Mouse (Mus musculus): ENCODE data around the gene Col15a1.

Gene Col15a1

DNA sequence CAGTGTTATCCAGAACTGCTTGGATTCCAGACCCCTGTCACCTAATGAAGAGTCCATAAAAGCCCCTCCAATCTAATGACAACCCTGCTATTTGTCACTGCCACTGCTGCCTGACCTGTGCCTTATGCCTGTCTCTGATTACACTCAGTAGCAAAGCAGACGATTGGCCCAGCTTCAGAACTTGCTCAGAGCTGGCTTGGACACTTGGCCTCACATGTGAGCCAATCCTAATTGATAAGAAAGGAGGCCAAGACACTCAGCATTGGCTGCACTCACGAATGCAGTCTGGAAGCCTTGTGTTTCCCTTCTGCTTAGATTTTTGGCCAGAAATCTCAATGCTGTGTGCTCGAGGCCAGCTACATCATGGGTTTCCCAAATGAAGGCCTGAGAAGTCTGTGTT lies 87.6 kb downstream of the Col15a1 start:
- peak; percentile 77; the same call in 1 of the 2 replicates for TF ChIP-seq GATA4 (IDR thresholded peaks at IDR 0.05; ENCODE audit: insufficient replicate concordance, low read length)

DNA sequence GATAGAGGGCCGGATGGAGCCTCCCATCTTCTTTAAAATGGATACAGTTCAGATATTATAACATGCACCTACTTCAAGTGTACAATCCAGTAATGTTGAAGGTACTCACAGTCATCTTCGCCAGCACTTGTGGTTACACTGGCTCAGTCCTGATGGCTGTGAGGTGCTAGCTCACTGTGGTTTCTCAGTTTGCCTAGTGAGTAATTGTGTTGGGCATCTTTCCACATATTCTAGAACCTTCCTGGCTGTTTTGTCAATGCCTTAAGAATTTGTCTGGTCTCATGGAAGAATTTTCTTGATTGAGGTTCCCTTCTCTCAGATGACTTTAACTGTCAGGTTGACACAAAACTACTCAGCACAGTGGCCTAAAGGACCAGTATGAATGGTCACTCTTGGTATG lies 92.7 kb downstream of the Col15a1 start:
- no peak for TF ChIP-seq GATA4 (IDR thresholded peaks at IDR 0.05; ENCODE audit: insufficient replicate concordance, low read length)

DNA sequence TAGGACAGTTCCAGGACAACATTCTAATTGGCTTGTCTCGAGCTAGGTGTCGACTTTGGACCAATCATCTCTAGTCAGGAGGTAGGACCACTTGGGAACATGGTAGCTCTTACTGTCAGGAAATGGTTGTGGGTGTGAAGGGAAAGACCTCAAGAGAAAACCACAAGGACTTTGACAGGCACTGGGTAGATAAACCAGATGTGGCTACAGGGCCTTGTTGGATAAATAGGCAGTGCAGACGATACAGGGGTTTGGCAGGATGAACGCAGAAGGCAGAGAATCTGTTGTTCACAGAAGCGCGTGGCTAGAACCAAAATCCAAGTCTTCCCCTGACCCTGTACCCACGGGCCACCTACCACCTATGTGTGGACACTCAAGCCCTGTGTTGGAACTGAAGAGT lies 94.6 kb downstream of the Col15a1 start:
- no peak for TF ChIP-seq GATA4 (IDR thresholded peaks at IDR 0.05; ENCODE audit: insufficient replicate concordance, low read length)

DNA sequence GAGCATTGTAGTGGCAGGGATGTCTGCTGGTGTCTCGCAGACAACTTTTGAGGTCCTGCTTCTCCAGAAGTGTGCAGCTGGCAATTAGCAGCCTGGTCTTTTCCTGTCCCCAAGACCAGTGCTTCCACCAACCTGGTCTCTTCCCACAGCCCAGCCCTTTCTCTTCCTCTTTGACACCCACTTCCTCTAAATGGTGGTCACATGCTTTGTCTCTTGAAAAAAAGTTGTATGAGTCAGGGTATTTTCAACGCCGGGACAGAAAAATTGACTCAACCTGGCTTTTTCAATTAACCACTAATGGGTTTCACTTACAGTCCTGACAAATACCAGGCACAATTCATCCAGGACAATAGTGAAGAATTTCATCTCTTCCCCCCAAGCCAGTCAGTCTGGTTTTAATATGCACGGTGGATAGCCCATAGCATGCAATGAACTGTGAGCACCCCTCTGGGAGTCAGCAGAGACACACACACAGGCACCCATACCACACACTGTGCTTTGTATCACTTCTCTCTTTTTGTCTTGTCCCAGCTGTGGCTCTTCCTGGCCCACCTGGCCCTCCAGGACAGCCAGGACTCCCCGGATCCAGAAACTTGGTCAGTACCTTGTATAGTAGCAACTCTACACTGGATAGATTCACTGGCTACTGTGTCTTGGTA lies 95.5 kb downstream of the Col15a1 start:
- TF ChIP-seq GATA4 (IDR thresholded peaks at IDR 0.05; ENCODE audit: insufficient replicate concordance, low read length) = no peak

DNA sequence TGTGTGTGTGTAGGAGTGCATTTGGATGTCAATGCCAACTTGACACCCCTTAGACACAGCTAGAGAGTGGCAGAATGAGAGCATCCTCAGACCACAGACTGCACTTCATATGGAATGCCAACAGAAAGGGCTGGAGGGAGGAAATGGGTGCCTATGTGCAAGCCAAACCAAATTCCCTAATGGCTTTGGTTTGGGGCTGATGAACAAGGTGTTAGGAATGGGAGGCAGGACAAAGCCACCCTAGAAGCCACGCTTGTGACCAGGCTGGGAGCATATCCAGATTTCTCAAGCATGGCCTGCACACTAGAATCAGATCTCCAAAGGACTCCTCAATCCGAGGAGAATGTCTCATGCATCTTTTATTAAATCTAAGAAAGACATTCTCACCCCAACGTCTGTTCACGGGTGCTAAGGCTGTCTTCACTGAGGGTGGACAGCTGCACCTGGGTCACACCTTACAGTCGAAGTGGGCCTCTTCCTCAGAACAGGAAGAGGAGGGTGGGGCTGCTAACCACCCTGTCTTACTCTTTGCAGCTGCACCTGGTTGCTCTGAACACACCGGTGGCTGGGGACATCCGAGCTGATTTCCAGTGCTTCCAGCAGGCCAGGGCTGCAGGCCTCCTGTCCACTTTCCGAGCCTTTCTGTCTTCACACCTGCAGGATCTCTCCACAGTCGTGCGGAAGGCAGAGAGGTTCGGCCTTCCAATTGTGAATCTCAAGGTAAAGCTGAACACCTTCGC lies 102.1 kb downstream of the Col15a1 start:
- no peak for TF ChIP-seq GATA4 (IDR thresholded peaks at IDR 0.05; ENCODE audit: insufficient replicate concordance, low read length)

DNA sequence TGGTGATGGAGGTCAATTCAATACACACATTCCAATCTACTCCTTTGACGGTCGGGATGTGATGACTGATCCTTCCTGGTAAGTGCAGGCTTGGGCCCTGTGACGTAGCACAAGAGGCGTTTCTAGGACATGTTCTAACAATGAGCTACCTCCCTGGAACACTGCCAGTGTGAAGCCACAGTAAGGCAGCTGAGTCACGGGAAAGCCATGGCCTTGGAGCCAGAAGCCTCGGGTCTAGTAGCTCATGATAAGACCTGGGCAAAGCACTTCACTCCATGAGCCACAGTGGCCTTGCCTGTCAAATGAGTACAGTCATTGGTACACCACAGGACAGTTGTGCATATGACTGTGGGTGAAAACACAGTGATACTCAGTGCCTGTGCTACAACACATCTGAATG lies 102.9 kb downstream of the Col15a1 start:
- TF ChIP-seq GATA4 (IDR thresholded peaks at IDR 0.05; ENCODE audit: insufficient replicate concordance, low read length) = no peak

DNA sequence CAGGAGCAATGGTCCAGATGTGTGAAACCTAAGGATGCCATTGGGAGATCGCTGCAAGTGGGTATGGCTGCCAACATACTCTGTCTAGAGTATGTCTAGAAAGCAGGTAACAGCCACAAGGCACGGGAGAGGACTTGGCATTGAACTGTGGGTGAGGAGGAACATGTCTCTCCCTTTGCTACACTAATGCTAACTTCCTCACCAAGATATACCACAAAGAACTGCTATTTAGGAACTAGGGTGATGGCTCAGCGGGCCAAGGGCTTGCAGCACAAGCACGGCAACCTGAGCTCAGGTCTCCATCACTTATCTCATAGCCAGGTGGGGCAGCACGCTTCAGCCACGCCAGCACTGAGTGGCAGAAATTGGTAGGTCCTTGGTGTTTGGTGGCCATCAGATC lies 103.5 kb downstream of the Col15a1 start:
- TF ChIP-seq GATA4 (IDR thresholded peaks at IDR 0.05; ENCODE audit: insufficient replicate concordance, low read length) = no peak

DNA sequence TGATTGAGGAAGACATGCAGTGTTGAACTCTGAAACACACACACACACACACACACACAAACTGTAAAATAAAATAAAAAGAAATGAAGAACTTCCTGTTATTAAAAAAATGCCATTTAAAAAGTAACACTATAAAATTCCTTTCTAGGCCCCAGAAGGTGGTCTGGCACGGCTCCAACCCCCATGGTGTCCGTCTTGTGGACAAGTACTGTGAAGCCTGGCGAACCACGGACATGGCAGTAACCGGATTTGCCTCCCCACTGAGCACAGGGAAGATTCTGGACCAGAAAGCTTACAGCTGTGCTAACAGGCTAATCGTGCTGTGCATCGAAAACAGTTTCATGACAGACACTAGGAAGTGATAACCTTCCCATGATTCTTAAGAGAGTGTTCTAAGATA lies 104.0 kb downstream of the Col15a1 start:
- no peak for TF ChIP-seq GATA4 (IDR thresholded peaks at IDR 0.05; ENCODE audit: insufficient replicate concordance, low read length)

DNA sequence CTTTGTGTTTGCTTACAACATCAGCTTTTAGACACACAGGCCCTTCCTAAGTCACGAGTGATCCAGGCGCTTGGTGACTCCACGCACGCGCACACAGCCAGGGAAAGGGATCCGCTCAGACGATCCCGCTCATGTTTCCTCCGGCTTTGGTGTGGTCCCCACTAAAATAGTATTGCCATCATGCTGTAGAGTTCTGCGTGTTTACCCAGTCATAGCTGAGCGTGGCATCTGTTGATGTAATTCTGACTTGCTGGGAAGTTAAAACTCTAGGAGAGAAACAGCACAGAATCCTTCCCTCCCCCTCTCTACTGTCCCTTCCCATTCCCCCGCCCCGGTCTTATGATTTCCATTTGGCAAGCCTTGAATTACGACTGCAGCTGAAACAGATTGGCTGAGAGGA lies 104.7 kb downstream of the Col15a1 start:
- no peak for TF ChIP-seq GATA4 (IDR thresholded peaks at IDR 0.05; ENCODE audit: insufficient replicate concordance, low read length)

DNA sequence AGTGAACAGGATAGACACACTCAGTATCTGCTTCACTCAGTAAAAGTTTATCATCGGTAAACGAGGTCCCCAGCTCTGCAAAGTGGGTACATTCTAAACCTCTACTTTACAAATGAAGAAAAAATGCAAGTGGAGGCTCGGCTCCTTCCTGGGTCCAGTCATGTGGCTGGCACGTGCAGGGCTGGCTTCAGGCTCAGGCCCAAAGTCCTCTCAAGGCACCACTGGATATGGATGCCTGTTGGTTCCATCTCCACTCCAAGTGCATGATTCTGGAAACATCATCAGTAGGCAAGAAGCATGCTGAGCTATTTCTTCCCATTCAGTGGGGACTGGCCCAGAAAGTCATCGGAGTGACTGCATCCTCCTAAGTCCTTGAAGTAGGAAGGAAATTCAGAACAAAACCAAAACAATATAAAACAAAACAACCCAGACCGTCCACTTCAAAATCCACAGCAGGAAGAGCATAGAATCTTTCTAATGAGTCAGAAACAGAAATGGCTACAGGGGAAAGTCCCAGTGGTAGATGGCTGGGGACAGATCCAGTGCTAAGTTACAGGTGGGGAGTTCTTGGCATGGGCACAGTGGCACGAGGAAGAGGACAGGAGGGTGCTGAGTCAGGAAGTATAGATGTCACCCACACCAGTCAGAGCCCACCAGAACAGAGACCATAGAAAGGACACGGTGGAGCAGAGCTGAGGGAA lies 105.9 kb downstream of the Col15a1 start:
- TF ChIP-seq GATA4 (IDR thresholded peaks at IDR 0.05; ENCODE audit: insufficient replicate concordance, low read length) = no peak

DNA sequence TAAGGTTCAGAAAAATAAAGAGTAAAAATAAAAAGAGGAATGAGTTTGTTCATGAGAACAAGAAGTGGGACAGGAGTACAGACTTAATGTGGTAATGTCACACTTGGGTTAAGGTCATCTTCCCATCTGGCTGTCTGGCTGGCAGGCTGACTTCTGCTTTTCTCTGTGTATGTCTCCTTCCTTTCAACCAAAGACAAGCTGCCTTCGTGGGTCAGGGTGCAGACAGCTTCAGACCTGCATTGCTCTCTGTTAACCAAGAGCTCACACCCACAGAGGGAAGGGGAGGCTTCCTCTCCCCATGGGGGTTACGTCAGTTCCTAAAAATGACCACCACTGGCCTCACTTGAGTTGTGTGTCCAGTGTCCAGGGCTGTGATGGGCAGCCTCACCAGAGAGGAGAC lies 107.5 kb downstream of the Col15a1 start:
- TF ChIP-seq GATA4 (IDR thresholded peaks at IDR 0.05; ENCODE audit: insufficient replicate concordance, low read length) = no peak

DNA sequence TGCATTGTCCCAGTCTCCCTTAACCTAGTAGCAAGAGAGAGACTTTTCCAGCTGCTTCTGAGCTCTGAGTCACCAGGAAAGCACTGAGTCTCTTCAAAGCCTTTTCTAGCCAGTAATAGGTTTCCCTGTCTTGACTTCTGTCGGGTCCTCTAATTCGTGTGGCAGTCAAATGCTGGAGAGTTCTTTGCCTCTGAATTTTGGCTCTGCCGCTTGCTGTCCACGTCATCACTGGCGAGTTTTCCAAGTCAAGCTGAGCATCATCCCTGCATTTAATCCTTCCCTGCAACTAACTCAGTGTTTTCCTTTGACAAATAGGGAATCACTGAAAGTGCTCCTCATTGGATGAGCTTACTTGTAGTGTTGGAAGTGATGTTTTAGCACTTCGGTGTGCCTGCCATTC lies 108.5 kb downstream of the Col15a1 start:
- no peak for TF ChIP-seq GATA4 (IDR thresholded peaks at IDR 0.05; ENCODE audit: insufficient replicate concordance, low read length)

DNA sequence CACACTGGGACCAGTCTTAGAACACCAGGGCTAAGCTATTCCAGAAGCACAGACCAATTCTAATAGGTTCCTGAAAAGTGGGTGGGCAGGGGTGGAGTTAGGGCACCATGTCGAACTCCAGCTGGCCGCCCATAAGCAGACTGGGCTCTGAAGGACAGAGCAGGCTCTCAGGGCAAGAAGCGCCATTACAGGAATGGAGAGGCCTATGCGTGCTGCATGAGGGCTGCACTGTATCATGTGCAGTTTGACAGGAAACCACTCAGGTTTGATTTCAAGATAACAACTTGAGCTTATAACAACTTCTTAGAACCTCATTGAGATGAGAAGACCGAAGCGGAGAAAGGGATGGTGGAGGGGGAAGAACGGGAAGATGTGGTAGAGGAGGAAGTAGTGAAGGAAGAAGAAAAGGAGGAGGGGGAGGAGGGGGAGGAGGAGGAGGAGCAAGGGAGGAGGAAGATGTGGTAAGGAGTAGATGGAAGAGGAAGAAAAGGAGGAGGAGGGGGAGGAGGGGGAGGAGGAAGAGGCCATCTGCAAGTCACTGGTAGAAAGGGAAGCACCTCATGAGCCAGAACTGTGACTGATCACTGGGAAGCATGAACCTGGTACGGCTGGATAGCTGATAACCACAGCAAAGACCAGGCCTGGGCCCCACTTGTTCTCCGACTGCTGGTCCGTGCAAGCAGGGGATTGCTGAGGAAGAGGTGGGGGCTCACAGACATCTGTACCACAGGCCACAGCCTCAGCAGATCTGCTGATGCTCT lies 111.8 kb downstream of the Col15a1 start:
- TF ChIP-seq GATA4 (IDR thresholded peaks at IDR 0.05; ENCODE audit: insufficient replicate concordance, low read length) = no peak

DNA sequence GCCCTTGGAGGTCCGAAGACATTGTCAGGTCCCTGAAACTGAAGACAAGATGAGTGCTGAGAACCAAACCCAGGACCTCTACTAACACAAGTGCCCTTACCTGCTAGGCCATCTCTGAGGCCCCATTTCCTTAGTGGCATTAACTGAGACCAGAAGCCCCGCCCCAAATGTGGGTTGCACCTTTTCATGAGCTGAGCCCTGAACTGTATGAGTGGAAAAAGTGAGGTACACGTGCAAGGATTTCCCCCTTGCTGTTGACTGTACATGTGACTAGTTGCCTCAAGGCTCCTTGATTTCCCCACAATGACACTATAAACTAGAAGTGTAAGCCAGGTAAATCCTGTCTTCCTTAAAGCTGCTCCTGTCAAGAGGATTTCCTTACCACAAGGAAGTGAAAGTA lies 114.4 kb downstream of the Col15a1 start:
- TF ChIP-seq GATA4 (IDR thresholded peaks at IDR 0.05; ENCODE audit: insufficient replicate concordance, low read length) = no peak

DNA sequence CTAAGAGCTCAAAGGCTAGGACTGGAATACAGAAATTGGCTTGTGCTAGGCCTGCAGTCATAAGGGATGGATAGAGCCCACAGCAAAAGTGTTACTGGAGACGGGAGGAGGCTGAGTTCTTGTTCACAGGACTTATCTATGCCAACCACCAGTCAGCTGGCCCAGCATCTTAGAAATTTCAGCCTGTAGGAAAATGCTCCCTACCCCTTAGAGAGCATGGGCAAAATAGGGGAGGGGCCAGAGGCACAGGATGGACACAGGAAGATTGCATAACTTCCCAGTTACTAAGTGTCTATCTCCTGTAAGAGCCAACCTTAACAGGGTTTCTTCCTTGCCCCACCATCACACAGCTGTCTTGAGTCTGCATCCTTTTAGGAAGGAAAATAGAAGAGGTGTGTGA lies 116.2 kb downstream of the Col15a1 start:
- TF ChIP-seq GATA4 (IDR thresholded peaks at IDR 0.05; ENCODE audit: insufficient replicate concordance, low read length) = no peak

All from liver, adult (tissue).